Mouse (Mus musculus) cerebellum, postnatal 14 days (tissue): ENCODE measurements at regions not wholly inside any gene's neighbourhood (a gene's known extent, or its start where the extent isn't known, plus 50 kb on each side); places are given as distances from the start of the nearest gene placed in this dataset.
A peak's percentile ranks its signal among the peaks of the same experiment; 100 is the strongest.

ENCODE experiments used
- DNase-seq, 2 experiments: peaks; one replicate each; pipeline ENCODE4 v3.0.0; 2021; ENCODE audit warnings: mixed read lengths in 2 of 2

DNA sequence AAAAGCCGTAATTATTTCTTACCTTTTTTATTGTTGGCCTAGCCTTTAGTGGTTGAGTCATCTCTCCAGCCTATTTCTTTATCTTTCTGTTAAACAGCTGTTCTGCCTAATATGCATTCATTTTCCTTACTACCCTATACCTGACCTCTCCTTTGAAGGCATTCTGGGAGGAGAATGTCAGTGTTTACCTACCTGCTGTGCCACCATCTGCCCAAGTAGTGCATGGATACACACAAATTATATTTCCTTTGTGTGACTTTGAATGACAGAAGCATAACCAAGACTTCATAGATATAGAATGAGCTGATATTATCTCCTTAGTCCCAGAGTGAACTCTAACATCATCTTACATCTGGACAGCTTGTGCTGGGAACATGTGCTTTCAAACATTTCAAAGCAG, 293.5 kb upstream of the Tom1l1 start:
- DNase-seq, result peak; percentile 53 to 67

DNA sequence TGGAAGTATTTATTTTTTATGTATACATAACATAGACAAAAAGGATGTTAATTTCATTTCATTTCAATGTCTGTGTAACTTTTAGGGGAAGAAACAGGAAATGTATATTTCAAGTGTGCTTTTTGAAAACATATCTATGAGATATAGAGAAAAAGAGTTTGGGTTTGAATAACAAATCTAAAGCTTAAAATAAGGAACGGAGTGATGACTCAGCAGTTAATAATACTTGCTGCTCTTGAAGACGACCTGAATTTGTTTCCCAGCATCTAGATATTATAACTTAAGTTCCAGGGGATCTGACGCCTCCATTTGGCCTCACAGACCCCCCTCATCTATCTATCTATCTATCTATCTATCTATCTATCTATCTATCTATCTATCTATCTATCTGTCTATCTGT, 290.1 kb upstream of the Tom1l1 start:
- DNase-seq, result no peak

DNA sequence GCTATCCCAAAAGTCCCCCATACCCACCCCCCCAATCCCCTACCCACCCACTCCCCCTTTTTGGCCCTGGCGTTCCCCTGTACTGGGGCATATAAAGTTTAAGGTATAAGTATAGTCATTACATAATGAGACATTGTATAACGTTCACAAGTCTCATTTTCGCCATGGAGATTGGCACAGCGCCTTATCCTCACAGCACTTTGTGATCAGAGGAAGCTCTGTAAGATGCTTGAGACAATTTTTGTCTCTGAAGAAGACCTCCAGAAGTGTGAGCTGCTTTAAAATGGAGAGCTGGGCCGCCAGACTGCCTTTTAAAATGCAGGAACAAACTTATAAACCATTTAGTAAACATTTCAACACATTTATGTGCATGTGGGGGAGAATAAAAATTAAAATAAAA, 252.9 kb upstream of the Tom1l1 start:
- DNase-seq, result no peak

DNA sequence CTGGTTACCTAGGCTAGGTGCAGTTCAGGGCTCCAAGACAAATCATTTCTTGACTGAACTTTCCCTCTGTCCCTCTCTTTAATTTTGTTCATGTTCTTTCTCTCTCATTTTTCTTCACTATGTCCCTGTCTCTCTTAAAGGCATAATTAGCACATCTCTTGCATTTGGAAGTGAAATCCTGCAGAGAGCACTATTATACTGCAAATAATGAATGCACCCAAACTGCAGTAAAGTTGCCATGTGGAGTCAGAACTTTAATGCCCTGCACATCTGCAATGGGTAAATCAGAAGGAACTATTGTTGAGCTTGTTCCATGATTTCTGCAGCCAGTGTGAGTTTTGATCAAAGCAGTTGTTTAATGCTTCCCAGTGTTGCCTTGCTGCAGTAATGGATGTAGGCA, 237.6 kb upstream of the Tom1l1 start:
- DNase-seq, result no peak

DNA sequence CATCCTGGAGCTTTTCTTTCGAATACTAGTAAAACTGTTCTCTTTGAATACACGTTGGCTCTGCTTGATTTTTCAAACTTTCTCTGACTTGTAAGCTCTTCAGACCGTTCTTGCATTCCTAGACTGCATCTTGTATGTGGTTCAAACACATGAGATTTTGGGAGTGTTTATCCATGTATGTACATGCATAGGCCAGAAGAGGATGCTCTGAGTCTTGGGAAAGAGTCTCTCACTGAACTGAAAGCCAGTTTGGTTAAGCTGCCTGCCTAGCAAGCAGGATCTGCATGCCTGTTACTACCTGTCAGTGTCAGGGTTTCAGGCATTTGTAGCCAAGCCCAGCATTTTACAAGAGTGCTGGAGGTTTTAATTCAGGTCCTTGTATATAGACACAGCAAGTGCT, 229.6 kb upstream of the Tom1l1 start:
- DNase-seq, result peak in 1 of 2 experiments; percentile 3

DNA sequence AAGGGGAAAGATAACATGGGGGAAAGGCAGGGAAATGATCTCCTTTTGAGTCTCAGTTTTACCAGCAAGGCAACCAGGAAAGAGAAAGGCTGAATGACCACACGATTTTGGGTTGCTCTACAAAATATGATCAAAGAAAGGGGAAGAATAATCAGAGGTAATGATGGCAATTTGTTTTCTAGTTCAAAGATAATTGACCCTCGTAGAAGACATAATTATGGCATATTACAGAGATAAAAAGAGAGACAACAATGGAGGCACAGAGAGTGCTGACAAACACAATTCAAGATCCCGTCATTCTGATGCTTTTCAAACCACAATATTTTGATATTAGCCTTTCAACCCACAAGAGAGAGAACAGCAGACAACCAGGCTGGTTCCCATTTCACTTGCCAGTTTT, 206.1 kb upstream of the Tom1l1 start:
- DNase-seq, result no peak

DNA sequence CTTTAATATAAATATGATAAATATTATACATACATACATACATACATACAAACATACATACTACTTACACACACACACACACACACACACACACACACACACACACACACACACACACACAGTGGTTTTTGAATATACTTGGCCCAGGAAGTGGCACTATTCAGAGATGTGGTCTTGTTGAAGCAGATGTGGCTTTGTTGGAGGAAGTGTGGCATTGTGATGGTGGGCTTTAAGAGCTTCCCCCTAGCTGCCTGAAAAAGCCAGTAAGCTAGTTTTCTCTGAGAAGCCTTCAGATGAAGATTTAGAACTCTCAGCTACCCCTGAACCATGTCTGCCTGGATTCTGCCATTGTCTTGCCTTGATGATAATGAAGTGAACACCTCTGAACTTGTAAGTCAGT, 185.0 kb upstream of the Tom1l1 start:
- no peak for DNase-seq

DNA sequence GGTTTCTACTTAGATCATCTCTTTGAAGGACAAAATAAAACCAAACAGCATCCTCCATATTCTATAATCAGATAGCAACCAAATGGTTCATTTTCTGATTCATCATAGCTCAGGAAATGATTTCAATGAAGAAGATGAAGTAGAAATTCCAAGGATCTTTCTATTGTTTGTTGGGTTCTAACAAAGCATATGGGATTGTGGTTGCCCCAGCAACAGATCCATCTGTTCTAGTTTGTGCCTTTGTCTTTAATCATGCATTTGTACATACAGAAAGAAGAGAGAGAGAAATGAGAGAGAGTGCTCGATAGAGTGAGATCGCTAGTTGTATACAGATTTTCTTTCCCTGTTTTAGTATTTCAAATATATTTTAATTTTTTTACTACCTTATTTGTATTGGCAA, 183.5 kb upstream of the Tom1l1 start:
- no peak for DNase-seq

DNA sequence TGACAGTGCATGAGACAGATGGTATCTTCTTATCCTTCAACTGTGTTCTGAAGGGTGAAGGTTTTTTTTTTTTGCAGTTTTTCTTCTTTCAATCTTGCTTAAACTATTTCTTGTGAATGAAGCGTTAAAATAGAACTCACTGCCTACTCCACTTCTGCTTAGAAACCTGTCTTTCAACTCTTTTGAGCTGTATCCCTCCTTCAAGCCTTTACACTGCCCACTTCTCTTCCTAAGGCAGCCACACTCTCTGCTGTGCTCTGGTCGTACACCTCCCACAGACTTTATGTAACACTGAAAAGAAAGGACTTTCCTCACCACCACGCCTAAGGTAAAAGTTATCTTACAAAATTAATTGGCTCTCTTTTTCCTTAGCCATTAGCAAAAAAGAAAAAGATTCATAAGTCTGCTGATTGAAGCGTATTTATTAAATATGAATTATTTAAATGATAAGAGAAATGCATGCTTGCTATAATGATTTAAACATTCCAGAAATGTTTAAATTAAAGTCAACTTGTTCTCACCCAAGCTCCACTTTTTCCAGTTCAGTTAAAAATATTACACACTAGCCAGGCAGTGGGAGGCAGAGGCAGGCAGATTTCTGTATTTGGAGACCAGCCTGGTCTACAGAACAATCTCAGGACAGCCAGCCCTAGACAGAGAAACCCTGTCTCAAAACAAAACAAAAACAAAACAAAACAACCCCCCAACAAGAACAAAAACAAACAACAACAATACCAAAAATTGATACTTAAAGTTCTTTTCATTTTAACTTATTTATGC, 176.0 kb upstream of the Tom1l1 start:
- no peak for DNase-seq

DNA sequence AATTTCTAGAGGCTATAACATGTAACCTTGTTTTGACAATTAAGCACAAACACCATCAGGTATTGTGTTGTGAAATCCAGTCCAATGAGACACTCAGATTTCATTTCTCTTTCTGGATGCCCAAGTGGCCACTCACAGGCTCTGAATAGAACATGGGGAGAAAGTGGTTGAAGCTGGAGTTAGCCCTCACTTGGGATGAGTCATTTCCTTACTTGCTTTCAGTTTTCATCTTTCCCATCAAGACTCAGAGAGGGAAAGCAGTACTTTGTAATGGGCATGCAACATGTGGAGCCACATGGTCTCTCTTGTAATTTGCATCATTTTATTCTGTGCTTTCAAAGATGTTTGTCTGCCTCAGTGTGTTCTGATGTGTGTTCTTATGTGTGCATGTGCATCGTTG, 167.6 kb upstream of the Tom1l1 start:
- DNase-seq, result no peak

DNA sequence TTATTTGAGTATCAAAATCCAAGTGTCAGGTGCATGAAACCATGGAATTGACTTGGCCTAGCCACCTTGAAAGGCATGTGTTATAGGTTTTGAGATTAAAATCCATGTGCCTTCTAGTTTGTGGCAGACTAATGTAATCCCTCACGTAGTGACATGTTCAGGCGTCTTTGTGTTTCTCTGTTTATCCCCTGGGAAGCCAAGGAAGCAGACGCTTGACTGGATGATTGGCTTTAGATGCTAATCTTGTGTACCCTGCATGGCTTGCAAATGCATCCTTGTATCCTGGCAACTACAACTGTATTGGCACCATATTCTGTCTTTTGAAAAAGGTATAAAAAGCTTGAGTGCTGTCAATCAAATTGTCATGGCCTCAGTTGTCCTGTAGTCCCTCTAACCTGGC, 167.2 kb upstream of the Tom1l1 start:
- no peak for DNase-seq

DNA sequence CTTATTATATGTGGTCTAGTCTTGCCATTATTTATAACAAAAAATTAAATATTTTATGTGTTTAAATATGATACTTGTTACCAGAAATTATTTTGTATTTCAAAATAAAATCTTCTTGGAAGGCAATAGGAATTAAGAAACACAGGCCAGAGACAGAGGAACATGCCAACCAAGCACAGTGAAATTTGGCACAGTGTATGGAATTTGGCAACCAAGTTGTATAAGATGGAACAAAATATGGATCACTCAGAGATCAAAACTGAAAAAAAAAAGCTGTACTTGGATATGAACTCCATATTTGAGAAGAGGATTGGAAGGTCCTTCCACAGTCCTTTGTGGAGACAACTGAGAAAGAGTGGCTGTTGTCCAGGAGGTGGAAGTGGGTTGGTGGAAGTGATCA, 163.1 kb upstream of the Tom1l1 start:
- no peak for DNase-seq

DNA sequence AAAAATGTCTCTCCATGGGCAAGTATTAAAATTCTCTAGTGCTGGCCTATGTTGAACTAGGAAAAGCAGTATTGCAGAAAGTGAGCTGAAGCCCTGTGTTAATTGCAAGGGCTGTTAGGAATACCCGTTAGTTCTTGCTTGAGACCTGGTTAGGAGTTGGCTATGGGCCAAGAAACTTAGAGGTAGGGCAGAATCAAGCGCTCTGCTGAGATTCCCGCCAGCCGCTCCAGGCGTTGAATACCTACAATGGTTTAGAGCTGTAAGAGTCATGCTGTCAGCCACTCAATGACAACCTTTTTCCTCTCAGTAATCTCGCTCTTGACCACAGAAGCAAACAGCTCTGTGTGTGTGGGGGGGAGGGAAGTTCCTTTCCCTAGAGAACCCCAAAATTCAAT, 156.8 kb upstream of the Tom1l1 start:
- DNase-seq, result no peak

DNA sequence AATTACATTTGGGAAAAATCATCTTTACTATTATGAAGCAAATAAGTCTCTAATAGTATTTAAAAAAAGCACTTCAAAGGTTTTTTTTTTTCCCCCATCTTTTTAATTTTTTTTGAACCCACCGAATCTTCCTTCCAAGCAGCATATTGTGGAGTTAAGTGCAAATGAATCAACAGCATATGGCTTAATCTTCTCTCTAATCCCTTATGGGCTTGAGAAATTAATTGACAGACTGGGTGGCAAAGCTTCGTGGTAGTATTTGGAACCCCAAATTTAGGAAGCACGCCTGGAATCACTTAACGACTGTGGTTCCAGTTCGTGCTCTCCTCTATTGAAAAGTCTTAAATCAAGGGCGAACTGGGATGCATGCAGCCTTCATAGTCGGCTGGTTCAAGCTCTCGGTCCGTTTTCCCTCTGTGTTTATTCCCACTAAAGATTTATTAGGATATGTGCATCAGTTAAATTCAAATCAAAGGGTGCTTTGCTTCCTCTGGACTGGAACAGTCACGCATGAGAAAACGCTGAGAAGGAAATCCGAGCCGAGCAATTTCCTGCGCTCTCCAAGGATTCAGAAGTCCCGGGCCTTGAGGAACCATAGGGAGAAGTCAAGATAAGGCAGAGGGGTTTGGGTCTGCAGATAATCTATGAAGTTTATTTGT, 156.2 kb upstream of the Tom1l1 start:
- no peak for DNase-seq

DNA sequence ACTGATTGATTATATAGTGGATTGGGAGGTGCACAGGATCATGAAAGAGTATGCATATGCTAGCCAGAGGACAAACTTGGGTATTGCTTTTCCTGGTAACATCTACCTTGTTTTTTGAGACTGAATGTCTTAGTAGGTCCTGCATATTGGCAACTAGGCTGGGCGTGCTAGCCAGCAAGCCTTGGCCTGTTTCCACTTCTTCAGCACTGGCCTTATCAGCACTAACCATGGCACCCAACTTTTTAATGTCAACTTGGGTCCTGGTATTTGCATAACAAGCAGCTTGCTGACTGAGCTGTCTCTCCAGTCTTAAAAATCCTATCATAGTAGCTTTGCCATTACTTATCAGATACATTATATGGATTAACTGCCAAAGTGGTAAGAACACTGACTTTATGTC, 150.0 kb upstream of the Tom1l1 start:
- no peak for DNase-seq

DNA sequence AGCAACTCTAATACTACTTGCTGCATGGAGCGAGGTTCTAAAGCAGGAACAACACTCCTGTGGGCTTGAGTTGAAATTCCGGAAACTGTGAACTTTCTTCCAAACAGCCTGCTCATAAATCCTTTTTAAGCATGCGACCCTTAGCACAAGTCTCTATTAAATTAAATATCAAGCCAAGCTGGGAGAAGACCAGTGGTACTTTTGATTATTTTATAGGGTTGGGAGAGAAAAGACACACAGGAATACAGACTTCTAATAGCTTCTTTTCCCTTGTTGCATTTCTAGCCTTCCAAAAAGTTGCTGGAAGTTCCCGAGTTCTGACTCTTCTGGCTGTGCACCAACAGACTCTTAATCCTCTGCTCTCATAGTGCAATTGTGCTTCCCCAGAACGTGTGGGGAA, 136.6 kb upstream of the Tom1l1 start:
- DNase-seq, result no peak

DNA sequence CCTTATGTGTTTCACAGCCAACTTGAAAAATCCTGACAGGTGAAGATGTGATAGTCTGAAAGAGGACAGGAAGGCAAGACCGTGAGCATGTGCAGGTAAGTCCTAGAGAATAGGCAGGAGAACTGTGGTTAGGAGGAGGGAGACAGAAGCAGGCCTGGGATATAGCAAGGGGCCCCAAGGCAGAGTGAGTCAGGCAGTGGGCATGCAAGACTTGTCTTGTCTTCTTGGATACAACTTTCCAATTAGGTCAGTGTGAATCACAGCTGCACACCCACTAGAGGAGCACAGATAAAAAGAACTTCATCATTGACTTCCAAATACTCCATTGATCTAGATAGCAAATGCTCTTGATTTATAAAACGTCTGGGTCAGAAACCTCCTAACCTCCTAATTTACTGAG, 128.6 kb upstream of the Tom1l1 start:
- no peak for DNase-seq

DNA sequence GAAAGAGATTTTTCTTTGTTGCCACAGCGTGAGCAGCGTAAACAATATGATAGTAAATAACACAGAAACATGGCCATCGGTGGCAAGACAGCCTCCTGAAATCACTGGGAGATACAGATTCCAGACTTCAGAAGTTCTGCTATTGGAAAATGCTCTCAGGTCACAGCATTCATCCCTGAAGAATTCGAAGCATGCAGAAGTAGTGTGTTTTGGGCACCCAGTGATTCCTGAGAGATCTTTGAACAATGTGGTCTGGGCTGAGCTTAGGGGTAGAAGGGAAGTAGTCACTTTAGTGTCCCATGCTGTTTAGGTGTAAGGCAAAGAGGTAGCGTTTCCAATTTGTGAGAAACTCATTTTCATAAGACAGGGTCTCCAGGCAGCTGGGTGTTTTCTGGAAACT, 126.3 kb upstream of the Tom1l1 start:
- no peak for DNase-seq

DNA sequence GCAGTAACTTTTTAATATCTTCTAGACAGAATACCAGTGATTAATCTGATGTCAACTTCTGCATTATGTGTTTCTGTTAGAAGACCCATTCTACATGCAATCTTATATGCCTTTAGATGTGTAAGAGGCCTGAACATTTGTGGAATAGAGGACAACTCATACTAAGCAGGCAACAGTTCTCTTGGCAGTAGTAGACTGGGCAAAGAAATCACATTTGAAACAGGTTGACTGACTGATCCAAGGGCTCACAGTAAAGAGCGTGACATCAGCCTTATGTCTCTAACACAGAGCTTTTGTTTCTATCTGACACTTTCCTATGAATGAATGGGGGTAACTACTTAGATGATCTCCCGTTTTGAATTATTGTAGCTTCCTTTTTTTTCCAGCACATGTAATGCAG, 124.8 kb upstream of the Tom1l1 start:
- peak in 1 of 2 experiments; percentile 4 for DNase-seq

DNA sequence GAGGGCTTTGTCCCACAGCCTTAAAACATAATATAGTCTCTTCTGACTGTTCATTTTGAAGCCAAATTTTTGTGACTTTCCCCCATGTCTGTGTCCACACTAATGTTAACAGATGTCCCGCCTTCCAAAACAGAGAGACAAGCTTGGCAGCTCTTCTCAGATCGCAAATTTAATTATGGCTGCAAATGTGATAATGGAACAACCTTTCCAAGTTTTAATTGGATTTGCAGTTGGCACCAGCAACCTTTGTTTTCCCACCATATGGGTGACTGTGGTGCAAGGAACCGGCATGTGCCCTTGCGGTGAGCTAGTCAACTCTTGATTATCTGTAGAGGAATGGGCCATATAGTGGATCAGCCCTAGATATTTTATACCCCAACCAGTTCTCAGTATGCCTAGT, 124.4 kb upstream of the Tom1l1 start:
- peak; percentile 54 to 63 for DNase-seq

DNA sequence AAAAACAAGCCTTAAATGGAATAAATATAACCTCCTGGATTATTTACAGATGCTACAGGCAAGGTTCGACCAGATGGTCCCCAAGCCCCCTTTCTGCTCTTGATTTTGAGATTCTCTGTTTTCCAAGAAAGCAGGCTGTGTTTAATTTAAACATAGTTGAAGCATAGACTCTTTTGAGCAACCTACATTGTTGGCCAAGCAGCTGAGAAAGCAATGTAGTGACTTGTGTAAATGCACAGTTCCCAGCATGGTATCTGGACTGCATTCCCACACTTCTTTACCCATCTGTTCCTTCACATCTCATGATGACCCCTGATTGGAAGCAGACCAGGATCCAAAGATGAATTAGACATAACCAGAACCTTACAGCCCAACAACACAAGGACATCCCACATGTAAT, 120.3 kb upstream of the Tom1l1 start:
- no peak for DNase-seq

DNA sequence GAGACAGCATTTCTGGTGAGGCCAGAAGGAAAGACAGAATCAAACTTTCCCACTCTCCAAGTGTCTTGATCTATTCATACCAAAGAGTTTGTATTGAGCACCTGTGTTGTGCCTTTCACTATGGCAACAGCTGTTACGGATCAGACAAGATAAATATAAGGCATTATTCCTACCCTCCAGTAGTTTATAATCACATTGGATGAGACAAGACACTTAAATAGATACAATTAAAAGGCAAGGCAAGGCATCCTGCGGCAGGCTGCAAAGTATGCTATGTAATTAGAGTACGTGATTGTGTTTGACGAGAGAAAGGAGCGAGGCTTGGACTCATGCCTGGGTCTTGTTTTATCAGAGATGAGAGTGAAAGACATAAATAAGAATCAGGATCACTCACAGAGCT, 119.2 kb upstream of the Tom1l1 start:
- DNase-seq, result no peak

DNA sequence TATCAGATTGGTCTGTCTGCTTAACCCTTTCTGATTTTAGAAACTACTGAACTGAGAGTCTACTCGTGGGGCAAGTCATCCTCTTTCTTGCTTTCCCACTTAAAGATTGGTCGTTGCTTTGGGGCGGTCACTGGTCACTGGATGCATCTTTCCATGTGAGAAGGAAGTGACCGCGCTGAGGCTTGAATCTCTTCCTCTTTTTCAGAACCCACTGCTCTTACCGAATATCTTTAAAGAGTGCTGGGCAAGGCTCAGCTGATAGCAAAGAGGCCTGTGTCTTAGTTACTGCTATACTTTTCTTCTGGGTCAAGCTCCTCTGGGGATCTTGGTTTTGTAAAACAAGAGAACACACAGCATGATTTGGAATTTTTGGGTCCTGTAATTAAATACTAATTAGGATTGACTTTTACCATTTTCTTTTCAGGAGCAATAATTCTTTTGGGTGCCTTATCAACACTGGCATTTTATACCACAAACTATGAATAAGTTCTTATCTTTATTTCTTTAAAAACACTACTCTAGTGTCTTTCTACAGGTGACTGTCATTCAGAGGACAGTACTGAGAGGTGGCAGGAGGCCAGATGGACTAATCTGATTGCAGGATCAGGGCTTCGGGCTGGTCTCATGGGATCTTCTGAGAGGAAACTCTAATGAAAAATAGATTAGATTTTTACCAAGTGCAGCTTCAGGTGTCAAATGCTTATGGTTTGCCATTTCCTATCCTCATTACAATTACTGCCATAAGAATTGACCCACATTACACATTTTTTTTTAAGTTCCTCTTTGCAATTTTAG, 114.6 kb upstream of the Tom1l1 start:
- peak in 1 of 2 experiments; percentile 12 for DNase-seq

DNA sequence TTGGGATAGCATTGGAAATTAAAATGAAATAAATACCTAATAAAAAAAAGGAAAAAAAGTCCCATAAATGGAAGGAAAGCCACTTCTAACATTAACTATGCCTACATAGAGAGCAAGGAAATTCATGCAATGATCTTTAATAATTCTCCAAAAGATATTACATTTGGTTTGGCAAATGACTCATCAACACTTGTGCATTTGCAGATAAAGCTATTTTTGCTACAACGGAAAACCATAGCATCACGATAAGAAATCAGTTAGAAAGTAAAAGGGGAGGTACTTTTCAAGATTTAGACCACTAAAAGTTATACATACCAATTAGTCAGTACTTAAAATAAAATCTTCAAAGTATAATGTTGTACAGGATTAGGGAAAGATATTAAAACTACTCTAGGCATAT, 109.4 kb upstream of the Tom1l1 start:
- no peak for DNase-seq
